Mouse (Mus musculus) G1E (cell line): ENCODE measurements at regions not wholly inside any gene's neighbourhood (a gene's known extent, or its start where the extent isn't known, plus 50 kb on each side); places are given as distances from the start of the nearest gene placed in this dataset.

ENCODE experiments used
- ATAC-seq: 2 replicates; pipeline ENCODE4 v1.8.0; 2016; ENCODE audit warnings: mild to moderate bottlenecking; ENCODE audit not compliant: insufficient number of reproducible peaks, poor library complexity, low FRiP score, severe bottlenecking; ENCODE audit errors: extremely low read depth
- DNase-seq: peaks from one replicate; pipeline ENCODE4 v3.0.0; 2012; ENCODE audit warnings: low spot score
- H3K27me3 ChIP-seq: 2 replicates; pipeline ENCODE4 v1.6.1; 2012; ENCODE audit warnings: mild to moderate bottlenecking, low read length, inconsistent platforms; ENCODE audit not compliant: insufficient read depth
- H3K36me3 ChIP-seq: replicated peaks from 2 replicates; pipeline ENCODE3; 2012; ENCODE audit warnings: mild to moderate bottlenecking, inconsistent platforms
- H3K4me1 ChIP-seq: 2 replicates; pipeline ENCODE4 v1.6.1; 2012; ENCODE audit warnings: low read depth, low read length, inconsistent platforms, mixed read lengths; ENCODE audit not compliant: insufficient read depth
- H3K4me3 ChIP-seq: 2 replicates; pipeline ENCODE4 v1.5.1; 2012; ENCODE audit warnings: low read depth, mild to moderate bottlenecking, inconsistent platforms, low read length, moderate library complexity, mixed read lengths
- H3K9me3 ChIP-seq: replicated peaks from 2 replicates; pipeline ENCODE4 v1.6.1; 2012; ENCODE audit warnings: inconsistent platforms
- CTCF ChIP-seq: IDR thresholded peaks from 2 replicates; pipeline ENCODE4 v1.5.1; 2012; ENCODE audit warnings: low read depth, low read length, inconsistent platforms, mixed read lengths
- GATA1 ChIP-seq: IDR thresholded peaks from 2 replicates; pipeline ENCODE4 v1.6.1; 2012; ENCODE audit warnings: borderline replicate concordance, low read length, inconsistent platforms, mixed read lengths
- GATA2 ChIP-seq: IDR thresholded peaks from 2 replicates; pipeline ENCODE4 v1.6.1; 2012; ENCODE audit warnings: low read depth, low read length, inconsistent platforms, borderline replicate concordance
- POLR2AphosphoS5 ChIP-seq: IDR thresholded peaks from 2 replicates; pipeline ENCODE4 v1.6.1; 2012; ENCODE audit warnings: low read depth, low read length, inconsistent platforms; ENCODE audit not compliant: insufficient replicate concordance
- TAL1 ChIP-seq: conservative IDR thresholded peaks from 2 replicates; pipeline ENCODE4 v1.6.1; 2012; ENCODE audit warnings: low read depth, low read length, inconsistent platforms, mixed read lengths

- H3K27me3 ChIP-seq = no peaks in the 10 kb centered on the region
- no peak overlapping the region for H3K4me3 ChIP-seq
- no peaks in the 10 kb centered on the region for H3K36me3 ChIP-seq
- no peaks in the 10 kb centered on the region for H3K4me1 ChIP-seq
- ATAC-seq = no peak
- no peak for DNase-seq
- H3K9me3 ChIP-seq = no peaks in the 10 kb centered on the region
- TF ChIP-seq GATA2 (no peak), TAL1 (no peak), GATA1 (no peak)
These were observed 587.9 kb upstream of the Clint1 start for GRCm38 (mm10) chr11:45264001-45264400.

DNA sequence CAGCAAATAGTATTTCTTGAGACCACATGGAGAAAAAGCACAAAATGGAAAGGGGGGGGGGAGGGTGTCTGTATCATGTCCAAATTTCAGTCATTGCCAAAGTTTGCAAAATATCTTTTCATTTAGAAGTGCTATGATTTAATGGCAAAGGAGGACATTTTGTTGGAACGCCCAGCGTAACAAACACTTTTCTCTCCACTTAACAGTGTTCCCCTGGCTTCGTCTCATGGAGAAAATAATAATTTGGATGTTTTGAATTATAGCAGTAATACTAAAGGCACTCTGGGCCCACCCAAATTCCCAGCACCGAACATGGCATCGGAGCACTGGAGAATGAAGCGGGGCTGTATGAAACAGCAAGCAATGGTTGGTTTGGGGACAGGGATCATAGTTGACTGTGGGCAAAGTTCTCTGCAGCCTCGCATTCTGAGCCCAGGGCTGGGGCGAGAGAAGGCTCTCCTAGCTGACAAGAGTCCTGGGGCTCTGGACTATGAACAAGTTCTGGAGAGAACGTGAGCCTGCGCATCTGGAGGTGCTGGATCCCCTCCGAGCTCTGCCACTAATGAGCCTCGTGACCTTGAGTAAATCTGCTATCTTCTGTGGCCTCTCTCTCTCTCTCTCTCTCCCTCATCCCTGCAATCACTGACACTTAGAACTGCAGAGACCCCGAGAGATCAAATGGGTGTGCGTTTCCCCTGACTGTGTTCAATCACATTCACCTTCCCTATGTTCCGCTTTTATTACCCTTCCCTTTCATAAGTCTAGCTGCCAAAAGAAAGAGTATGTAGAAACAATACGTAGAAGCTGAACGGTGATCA, 586.5 kb upstream of the Clint1 start:
- Histone ChIP-seq H3K36me3 (no peaks in the 10 kb centered on the region), H3K4me1 (no peaks in the 10 kb centered on the region)
- TF ChIP-seq GATA1 (no peak), GATA2 (no peak), POLR2AphosphoS5 (no peak), CTCF (no peak), TAL1 (no peak)

DNA sequence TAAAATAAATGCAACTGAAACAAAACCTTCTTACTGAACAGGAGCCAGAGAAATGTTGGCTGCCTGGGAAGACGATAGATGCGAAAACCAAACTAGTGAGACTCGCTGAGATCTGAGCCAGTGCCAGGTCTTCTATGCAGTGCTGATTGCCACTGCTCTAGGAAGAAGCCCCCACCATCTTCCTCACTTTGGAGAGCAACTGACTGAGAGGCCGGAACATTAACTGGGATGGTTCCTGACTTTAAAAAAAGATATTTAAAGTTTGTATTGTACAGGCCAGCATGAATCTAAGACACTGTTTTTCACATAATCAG, 585.9 kb upstream of the Clint1 start:
- ATAC-seq (no peak), DNase-seq (no peak)
- Histone ChIP-seq H3K27me3 (no peaks in the 10 kb centered on the region), H3K36me3 (no peaks in the 10 kb centered on the region), H3K4me1 (no peaks in the 10 kb centered on the region), H3K4me3 (no peak overlapping the region), H3K9me3 (no peaks in the 10 kb centered on the region)
- TF ChIP-seq GATA2 (no peak), TAL1 (no peak)

More for the DNA sequence above, 586.5 kb upstream of the Clint1 start:
- Histone ChIP-seq H3K27me3 (no peaks in the 10 kb centered on the region), H3K9me3 (no peaks in the 10 kb centered on the region), H3K4me3 (no peak overlapping the region)
- DNase-seq (no peak), ATAC-seq (no peak)

- Histone ChIP-seq H3K9me3 (no peaks in the 10 kb centered on the region), H3K4me1 (no peaks in the 10 kb centered on the region), H3K27me3 (no peaks in the 10 kb centered on the region), H3K36me3 (no peaks in the 10 kb centered on the region), H3K4me3 (no peak overlapping the region)
- DNase-seq = no peak
- ATAC-seq = no peak
- TF ChIP-seq POLR2AphosphoS5 (no peak), GATA1 (no peak), TAL1 (no peak), CTCF (no peak), GATA2 (no peak)
These were observed 582.6 kb upstream of the Clint1 start for GRCm38 (mm10) chr11:45269215-45269614.

DNA sequence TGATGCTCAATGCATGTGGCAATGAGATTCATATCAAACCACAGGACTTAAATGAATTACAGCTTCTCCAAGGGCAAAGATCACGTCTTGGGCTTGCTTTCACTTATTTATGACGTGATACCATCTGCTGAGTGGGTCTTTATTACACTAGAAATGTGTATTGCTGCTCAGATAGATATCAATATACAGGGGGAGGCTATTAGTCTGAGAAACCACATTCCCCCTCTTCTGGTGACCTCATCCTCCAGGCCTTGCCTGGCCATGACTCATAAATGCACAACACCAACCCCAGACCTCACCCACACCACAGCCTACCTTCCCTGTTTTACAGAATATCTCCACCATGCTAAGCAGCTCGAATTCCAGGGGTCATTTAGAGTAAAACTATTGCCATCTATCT, 580.6 kb upstream of the Clint1 start:
- Histone ChIP-seq H3K9me3 (no peaks in the 10 kb centered on the region), H3K4me3 (no peak overlapping the region), H3K36me3 (no peaks in the 10 kb centered on the region), H3K4me1 (no peaks in the 10 kb centered on the region), H3K27me3 (no peaks in the 10 kb centered on the region)
- DNase-seq (no peak), ATAC-seq (no peak)
- TF ChIP-seq CTCF = no peak
- TF ChIP-seq GATA2 = no peak
- TF ChIP-seq TAL1 = no peak
- TF ChIP-seq POLR2AphosphoS5 = no peak
- no peak for TF ChIP-seq GATA1

GRCm38 (mm10) chr11:45274446-45275119, 577.3 kb upstream of the Clint1 start:
- ATAC-seq (no peak), DNase-seq (no peak)
- no peaks in the 10 kb centered on the region for H3K4me1 ChIP-seq
- no peaks in the 10 kb centered on the region for H3K36me3 ChIP-seq
- no peaks in the 10 kb centered on the region for H3K27me3 ChIP-seq
- H3K4me3 ChIP-seq = no peak overlapping the region
- no peak for TF ChIP-seq TAL1
- TF ChIP-seq CTCF = no peak
- no peak for TF ChIP-seq GATA1
- no peak for TF ChIP-seq GATA2
- TF ChIP-seq POLR2AphosphoS5 = no peak
- H3K9me3 ChIP-seq = no peaks in the 10 kb centered on the region
